Mouse (Mus musculus) cerebral cortex, adult 2 months (tissue): Measurements from ENCODE around the gene Muc4.

Source experiments
- WGBS: fragments of 180-500 bp; shearing (Covaris S2); methylation state at CpG from one replicate; pipeline ENCODE4 v1.1.7; 2018; 5-methylcytosine and 5-hydroxymethylcytosine counted together

Gene Muc4

DNA sequence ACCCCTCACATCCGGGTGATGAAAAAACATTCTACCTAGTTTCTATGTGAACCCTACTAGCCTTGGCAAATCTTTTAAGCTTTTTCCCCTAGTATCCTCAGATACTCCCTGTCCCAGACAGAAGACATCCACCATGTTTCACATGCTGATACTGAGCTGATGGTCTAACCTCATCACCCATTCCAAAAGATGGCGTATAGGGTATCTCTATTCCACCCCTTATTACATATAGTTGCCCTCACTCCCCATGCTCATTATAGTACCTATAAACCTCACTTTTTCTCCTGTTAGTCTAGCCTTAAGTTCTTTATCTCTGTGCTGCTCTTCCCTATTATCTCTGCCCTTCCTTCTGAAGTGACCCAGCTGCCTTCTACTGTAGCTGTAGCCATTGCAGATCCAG is at the start of gene Muc4:
Gene Muc4, plus strand, starts transcription at position 301 of the 400 bp plus-strand sequence.
- WGBS = 95% methylated on average over 2 of the region's 2 CpGs

DNA sequence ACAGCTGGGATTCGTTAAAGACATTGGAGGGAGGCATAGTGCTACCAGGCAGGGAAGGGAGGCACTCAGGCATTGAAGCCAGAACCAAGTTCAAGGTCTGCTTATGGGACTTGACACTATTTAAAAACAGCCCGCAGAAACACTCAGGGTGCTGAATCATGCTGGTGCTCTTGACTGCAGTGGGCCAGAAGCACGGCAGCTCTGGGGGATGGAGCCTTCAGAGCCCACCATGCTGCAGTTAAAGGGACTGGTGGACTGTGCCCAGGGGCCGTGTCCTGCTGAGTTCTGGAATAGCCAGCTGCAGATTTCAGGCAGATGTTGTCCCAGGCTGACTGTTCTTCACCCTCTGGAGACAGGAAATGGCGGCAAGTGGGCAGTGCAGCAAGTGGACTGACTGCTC is 49.7 kb upstream of the Muc4 start:
- WGBS = 64% methylated on average over 5 of the region's 5 CpGs

DNA sequence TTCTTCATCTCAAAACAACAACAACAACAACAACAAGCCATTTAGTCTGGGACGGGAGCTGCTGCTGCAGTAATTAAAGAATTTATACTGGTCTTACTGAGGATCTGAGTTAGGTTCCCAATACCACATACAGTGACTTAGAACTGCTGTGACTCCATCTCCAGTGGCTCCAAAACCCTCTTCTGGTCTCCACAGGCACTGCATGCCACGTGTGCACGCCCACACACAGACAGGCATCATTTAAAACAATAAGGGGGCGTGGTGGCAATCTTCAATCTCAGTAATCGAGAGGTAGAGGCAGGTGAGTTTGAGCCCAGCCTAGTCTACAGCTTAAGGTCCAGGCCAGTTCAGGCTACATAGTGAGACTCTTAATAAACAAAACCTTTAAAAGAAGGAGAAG is 48.5 kb upstream of the Muc4 start:
- WGBS = 70% methylated on average over 5 of the region's 5 CpGs

DNA sequence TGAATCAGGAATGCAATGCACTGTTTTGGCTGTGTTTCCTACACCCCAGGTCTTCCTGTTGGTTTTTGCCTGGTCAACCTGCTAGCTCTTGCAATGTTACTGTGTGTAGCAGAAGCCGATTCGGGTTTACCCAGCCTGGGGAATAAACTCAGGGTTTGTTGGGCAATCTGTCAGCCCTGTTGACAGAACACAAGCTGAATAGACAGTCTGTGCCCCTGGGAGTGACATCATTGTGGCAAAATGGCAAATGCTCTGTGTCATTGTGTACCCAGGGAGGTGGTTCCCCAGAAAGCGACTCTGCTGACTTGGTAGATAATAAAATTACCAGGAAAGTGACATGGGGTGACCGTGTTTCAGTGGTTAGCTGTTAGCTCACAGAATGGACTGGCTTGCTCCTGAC is 46.9 kb upstream of the Muc4 start:
- WGBS = 51% methylated on average over 4 of the region's 4 CpGs

DNA sequence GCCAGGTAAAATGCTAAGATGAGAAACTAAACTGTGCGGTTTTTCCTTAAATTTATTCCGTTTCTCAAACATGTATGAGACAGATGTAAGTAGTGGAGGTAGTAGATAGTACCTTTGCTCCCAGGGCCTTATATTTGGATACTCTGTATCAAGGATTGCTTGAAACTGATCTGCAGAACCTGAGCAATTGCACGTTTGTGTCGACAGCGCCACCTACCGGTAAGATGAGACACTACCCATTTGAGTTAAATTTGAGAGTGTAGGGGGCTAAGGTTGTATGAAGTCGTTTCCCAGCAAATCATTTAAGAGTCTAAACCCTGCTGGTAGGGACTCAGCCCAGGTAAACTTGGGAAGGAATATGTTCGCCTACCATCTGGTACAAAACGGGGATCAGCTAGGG is 46.2 kb upstream of the Muc4 start:
- 8% methylated on average over 9 of the region's 9 CpGs for WGBS

DNA sequence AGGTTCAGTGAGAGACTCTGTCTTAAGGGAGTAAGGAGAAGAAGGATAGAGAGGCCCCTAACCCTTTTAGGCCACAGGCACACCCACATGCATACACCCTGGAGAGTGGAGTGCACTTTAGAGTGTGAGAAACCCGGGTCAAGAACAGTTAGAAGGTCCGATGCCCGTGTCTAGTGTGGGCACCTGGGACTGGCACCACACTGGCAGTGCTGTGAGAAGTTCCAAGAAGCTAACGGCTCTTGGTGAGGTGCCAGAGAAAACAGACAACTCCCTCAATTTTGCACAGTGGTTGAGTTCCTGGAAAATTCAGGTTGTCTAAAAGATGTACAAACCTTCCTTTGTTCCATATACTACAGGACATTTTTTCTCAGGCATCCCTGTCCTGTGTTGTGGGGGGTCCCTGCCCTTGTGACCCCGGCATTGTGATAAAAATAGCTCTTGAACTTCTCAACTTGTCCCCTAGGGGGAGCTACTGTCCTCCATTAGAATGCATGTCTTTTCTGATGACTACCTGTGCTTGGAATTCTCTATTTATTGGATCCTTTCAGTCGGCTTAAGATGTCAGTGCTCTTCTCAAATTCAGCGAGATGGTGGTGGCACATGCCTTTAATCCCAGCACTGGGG is 38.7 kb upstream of the Muc4 start:
- 29% methylated on average over 7 of the region's 7 CpGs for WGBS

DNA sequence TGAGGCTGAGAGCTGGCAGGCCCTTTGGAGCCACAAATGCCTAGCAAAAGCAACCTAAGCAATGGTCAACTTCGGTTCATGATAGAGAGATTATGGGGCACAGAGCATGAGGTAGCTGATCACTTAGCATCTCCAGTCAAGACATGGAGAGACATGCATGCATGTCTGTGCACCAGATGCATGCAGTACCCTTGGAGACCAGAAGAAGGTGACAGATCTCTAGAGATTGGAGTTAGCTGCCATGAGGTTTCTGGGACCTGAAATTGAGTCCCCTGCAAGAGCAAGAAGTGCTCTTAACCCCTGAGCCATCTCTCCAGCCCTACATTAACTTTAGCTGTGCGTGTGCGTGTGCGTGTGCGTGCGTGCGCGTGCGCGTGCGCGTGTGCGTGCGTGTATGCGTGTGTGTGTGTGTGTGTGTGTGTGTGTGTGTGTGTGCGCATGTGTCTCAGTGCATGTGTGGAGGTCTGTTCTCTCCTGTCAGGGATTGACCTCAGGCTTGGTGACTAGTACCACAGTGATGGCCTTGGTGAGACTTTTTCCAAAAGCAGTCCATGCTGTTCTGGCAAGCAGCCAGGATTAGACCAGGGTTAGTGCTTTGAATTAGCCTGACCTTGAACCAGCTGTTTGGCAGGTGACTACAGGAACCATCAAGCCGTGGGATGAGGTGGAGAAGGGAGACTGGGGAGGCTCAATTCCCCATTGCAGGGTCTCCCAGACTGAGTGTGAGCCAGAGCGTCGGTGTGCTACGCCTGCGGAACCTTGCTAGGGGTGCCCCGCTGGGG is 37.8 kb upstream of the Muc4 start:
- WGBS = 88% methylated on average over 22 of the region's 22 CpGs

DNA sequence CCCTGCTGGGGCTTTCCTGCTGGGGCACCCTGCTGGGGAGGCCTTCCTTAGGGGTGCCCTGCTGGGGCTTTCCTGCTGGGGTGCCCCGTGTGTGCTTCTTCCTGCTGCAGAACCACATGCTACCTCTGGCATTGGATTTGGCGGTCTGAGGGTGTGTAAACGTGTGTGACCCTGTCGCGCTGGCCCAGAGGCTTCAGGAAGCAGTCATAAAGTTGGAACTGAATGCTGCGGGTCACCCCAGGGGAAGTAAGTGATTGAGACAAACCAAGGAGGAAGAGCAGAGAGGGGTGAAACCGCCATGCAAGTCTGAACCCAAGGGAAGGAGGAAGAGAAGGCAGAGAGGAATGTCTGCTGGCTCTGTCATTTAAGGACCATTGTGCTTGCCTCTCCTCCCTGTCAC is 37.1 kb upstream of the Muc4 start:
- WGBS = 72% methylated on average over 7 of the region's 7 CpGs

DNA sequence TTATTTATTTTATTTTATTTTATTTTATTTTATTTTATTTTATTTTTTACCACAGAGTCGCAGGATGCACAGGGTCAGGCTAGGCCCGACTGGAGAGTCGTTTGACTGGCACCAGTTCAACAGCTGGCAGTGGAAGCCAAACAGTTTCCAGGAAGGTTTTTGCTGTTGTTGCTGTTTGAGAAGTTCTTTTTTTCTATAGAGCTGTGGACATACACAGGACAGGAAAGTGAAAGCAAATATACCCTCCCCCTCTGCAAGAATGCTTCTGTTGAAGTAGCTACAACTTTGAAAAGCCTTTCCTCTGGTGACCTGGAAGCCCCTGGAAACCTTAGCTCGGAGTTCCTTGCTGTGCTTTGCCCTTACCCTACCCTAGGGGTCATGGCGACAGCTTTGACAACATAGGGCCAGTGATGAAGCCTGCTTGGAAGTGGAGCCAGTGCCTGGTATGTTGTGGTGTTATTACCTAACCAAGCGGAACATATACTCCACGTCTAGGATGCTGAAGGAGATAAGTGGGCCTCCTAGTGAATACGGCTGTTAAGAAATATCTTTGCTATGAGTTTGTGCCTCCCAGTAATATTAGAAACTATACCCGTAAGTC is 32.3 kb upstream of the Muc4 start:
- WGBS = 72% methylated on average over 9 of the region's 9 CpGs

DNA sequence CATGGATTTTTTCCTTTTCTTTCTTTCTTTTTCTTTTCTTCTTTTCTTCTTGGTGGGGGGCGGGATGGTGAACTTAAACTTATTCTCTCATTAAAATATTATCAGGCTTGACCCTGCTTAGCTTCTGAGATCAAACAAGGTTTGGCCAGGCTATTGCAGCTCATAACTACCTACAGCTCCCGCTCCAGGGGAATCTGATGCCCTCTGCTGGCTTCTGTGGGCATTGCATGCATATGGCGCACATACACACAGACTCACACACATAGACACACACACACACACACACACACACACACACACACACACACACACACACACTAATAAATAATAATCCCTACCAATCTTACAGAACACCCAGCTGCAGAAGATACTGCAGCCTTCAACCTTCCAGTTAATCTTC is 30.1 kb upstream of the Muc4 start:
- WGBS = 100% methylated on average over 3 of the region's 3 CpGs

DNA sequence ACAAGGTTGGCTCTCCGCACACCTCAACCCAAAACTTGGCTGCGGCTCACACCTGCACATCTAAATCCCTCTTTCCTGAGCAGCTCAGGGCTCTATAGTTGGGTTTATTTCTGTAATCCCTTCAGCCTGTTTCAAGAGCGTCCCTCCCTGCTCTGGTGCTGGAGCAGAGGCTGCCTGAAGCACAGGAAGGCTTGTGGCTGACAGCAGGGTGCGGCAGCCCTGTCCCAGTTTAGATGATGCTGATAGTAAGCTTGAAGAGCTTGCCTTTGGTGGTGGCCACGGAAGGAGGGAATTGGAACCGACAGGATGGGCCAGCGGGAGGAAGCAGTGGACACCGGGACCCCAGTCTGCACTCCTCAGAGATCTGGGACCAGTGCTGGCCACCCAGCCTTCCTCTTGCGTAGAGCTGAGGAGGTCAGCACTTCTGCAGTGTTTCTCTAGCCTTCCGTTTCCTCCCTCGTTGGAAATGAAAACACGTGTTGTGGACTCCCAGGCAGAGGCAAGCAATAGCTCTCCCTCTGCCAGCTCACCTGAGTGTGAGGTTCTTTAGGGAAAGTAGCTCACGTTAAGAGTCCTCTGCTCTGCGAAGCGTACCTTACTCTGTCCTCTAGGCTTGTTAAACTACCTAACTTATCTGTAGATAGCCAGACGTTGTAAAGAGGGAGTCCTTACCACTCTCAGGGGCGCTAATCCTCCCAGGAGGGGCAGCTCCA is 28.4 kb upstream of the Muc4 start:
- 69% methylated on average over 17 of the region's 17 CpGs for WGBS

DNA sequence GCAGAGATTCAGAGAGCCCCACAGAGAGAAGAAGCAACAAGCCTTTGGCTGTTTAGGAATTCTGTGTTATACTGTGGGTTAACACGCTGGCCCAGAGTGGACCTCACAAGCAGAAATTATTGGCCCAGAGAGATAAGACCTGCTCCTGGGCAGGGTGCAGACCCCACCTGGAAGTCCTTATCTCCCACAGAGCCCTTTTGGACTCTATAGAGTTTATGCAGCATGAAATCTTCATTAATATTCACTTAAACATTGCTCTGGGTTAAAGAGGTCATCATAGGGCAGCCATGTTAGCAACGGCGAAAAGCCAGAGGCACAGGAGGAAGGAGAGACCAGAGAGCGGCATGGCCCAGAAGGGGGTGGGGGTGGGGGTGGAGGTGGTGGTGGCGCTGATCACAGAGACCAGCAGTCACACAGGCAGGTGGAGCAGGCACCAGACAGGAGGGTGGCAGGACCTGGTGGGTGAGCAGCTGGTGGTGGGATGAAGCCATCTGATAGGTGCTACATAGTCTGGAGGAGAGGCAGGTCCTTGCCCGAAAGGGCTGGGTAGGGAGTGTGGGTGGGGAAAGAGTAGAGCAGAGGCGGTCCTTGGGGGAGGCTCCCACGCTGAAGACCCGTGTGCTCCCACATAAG is 27.7 kb upstream of the Muc4 start:
- 76% methylated on average over 9 of the region's 9 CpGs for WGBS

DNA sequence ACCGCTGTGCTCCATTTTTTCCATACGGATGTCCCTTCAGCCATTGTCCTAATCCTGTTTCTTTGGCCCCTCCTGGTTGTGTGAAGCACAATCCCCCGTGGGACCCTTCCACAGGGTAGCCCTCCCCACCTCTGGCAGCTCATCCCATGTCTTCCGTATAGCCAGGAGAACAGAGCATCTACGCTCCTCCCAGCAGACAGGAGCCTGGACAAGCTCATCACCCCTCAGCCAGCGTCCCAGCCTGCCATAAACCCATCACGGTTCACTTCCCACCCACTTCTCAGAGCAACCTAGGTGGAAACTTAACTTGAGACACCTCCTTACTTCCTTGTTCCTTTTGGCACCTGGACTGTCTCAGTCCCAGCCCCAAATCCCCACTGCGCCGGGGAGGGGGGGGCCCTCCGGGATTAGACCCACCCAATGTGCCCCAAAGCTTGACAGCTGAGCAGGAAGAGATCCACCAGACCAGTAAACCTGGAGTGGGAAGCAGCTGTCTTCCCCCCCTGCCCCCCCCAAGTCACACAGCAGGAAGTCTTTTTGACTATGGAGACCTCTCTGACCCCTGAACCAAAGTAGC is 27.1 kb upstream of the Muc4 start:
- WGBS = 85% methylated on average over 10 of the region's 10 CpGs

DNA sequence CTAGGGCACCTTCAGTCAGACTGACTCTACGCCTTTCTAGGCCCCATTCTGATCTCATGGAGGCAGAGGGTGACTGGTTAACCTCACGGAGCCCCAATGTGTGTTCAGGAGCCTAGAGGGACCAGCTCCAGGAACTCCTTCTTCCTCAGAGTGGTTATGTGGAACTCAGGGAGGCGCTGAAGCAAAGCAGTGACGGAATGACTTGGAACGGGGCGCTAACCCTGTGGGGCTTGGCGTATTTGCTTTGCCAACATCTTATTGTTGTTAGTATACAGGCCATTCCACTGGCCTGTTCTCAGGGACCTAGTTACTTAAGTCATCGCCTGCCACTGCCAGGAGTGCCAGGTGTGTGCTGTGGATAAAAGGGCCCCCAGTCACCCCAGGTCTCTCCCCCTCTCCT is 26.6 kb upstream of the Muc4 start:
- 95% methylated on average over 8 of the region's 8 CpGs for WGBS

DNA sequence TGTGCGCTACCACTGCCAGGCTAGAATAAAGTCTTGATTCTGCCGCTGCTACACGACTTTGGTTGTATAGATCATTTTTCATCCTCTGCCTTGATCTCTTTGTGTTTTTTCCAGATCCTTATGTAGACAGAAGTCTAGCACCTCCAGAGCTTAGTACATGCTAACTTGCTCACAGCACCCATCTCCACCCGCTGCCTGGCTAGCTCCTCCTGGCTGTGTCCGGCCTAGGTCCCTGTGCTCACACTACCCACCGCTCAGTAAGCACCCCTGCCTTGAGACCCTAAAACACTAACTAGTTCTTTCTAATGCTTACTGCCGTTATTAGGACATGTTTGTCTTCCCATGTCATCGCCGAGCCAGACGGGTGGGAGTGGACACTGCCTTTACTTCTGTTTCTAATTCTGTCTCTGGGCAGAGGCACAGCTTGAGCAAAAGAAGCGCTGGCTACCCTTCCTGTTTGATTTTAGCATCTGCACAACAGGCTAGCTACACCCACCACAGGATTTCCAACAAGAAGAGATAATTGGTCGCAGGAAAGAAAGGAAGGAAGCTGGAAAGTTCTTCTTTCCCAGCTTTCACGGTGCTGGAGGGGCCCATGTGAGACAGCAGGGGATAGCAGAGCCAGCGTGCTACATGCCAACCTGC is 25.1 kb upstream of the Muc4 start:
- whole genome bisulfite sequencing = 60% methylated on average over 14 of the region's 14 CpGs

DNA sequence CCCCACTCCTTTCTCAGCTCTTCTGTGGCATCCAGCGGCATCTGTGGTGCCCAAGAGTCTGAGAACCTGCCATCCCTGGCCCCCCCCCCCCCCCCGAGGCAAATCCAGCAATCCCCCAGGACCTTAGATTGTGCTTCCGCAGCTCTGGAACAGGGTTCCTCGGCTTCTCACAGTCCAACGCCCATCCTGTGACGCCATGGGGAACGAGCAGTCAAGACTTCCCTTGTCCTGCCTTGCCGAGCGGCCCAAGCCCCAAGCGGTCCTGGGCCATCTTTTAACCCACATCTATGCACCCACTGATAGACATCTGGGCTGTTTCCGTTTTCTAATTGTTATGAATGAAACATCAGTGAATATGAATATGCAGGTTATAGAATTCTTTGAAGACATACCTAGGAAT is 23.5 kb upstream of the Muc4 start:
- 92% methylated on average over 11 of the region's 11 CpGs for WGBS

DNA sequence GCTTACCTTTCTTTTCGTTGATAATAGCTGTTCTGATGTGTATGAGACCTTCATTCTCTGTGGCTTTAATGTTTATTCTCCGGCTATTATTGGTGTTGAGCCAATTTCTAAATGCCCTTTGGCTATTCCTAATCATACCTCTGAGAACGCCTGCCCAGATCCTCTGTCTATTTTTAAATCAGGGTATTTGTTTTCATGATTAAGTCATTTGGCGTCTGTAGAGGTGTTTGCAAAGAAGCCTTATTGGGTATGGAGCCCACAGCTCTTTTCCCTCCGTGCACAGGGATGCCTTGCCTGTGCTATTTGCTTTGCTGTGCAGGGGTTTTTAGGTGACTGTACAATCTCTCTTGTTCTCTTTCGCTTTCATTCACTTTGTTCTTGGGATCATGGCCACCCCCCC is 22.1 kb upstream of the Muc4 start:
- 67% methylated on average over 6 of the region's 6 CpGs for WGBS

DNA sequence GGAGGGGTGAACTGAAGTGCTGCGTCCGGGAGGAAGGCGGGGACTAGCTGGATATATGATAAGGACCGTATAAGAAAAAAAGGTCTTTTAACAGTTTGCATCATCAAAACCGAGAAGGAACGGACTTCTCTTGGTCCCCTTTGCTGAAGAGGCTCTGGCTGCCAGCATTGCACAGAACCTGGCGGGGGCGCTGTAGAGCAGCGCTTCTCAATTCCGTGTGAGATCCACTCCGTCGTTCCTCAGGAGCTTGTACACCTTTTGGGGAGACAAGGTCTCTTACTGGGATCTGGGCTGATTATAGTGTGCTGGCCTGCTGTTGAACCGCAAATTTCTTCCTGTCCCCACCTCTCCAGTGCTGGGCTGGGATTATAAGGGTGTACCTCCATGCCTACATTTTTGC is 20.3 kb upstream of the Muc4 start:
- 28% methylated on average over 13 of the region's 13 CpGs for WGBS

DNA sequence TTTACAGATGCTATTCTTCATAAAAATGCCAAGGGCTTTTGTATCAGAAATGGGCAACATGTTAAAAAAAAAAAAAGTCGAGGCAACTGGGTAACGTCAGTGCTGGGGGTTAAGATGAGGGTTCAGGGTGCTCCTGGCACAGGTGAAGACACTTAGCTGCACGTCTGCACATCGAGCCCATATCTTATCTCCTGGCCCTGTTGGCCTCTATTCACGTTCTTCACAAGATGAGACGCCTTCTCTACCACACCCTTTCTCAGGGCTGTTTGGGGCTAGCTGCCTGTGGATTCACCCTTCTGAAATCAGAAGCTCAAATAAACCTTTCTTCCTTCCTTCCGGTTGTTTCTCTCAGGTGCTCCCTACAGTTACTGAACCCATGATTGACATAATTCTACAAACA is 12.5 kb upstream of the Muc4 start:
- 93% methylated on average over 7 of the region's 7 CpGs for WGBS

DNA sequence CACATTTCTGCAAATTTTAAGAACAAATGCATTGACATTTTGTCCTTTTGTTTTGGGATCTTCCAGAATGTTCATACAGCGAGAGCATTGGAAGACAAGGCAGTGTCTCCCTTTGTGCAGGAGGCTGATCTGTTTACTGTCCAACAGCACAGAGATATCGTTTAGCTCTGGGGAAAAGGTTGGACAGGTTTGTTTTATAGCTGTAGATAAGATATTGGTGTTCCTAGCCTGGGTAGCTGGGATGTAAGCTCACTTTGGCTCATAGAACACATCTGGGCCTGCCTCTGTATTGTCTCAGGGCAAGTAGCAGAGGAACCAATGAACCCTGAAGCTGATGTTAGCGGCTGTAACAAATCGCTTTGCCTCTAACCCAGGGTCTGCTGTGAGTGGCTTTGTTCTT is 11.9 kb upstream of the Muc4 start:
- WGBS = 93% methylated on average over 4 of the region's 4 CpGs

DNA sequence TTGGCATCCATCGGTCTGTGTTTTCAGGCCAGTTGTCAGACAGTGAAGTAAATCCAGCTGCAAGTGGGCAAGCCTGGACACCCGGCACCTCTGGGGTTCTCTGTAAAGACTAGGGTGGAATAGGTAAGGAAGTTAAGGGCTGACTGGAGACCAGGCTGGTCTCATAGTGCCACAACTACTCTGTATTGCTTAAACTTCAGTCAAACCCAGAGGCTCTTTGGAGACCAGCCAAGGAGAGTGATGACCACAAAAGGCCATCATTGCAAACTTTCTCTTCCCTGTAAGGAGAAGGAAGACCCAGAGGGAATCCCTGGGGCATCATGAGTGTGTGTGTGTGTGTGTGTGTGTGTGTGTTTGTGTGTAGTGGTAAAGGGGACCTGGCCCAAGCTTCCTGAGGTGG is 11.4 kb upstream of the Muc4 start:
- 90% methylated on average over 2 of the region's 2 CpGs for WGBS
